Mouse (Mus musculus) cerebellum, adult 2 months (tissue): ENCODE data around the gene Serpinb8. TPM values are rescaled to one million over a fixed set of nuclear protein-coding genes. Genes with fewer than 3 reads are reported as not detected.
A peak's percentile ranks its signal among the peaks of the same experiment; 100 is the strongest.

Experiments
- DNase-seq, 2 experiments: peaks; one replicate each; pipeline ENCODE4 v3.0.0; 2021
- H3K27ac ChIP-seq: fragments of 200-500 bp; 2 replicates; pipeline ENCODE4 v1.5.1; 2012; ENCODE audit warnings: low read length, control low read depth, inconsistent platforms; ENCODE audit not compliant: insufficient read depth
- H3K27me3 ChIP-seq: fragments of 200-500 bp; 2 replicates; pipeline ENCODE4 v1.6.1; 2012; ENCODE audit warnings: inconsistent platforms, mild to moderate bottlenecking, low read length, moderate library complexity; ENCODE audit not compliant: control insufficient read depth, insufficient read depth
- H3K4me1 ChIP-seq: fragments of 200-500 bp; 2 replicates; pipeline ENCODE4 v1.6.1; 2011; ENCODE audit warnings: low read length; ENCODE audit not compliant: control insufficient read depth, insufficient read depth
- H3K4me3 ChIP-seq: fragments of 200-500 bp; replicated peaks from 2 replicates; pipeline ENCODE3; 2011; ENCODE audit warnings: mild to moderate bottlenecking, low read depth, low read length, control low read depth; ENCODE audit not compliant: insufficient read depth
- CTCF ChIP-seq: fragments of 200-500 bp; IDR thresholded peaks from 2 replicates; pipeline ENCODE4 v1.5.1; 2011; ENCODE audit warnings: low read depth, mild to moderate bottlenecking, control low read depth, low read length, moderate library complexity, borderline replicate concordance; ENCODE audit not compliant: insufficient read depth
- POLR2A ChIP-seq: fragments of 200-500 bp; IDR thresholded peaks from 2 replicates; pipeline ENCODE4 v1.6.1; 2011; ENCODE audit warnings: low read length, control low read depth, borderline replicate concordance; ENCODE audit not compliant: insufficient read depth
- WGBS: fragments of 180-500 bp; shearing (Covaris S2); methylation state at CpG from one replicate; pipeline ENCODE4 v1.1.7; 2018; 5-methylcytosine and 5-hydroxymethylcytosine counted together
- polyA plus RNA-seq: library from polyadenylated mRNA; depleted of rRNA; stranded (reverse); fragments of >200 nt; gene quantifications from 2 replicates; pipeline ENCODE4 v1.2.3, GENCODE M21; 2012

The Serpinb8 gene
- polyA plus RNA-seq, 1 experiment = 2.5 TPM

- TF ChIP-seq POLR2A (no peak), CTCF (no peak)
- WGBS = 85% methylated on average over 1 of the region's 1 CpGs
- H3K27ac ChIP-seq = no peak overlapping the region
- no peak for DNase-seq
- peaks cover 10% of the 10 kb centered on the region; the same call in 1 of the 2 replicates for H3K4me1 ChIP-seq
- H3K4me3 ChIP-seq = no peak overlapping the region
- H3K27me3 ChIP-seq = no peaks in the 10 kb centered on the region
Observed at GRCm38 (mm10) chr1:107583958-107584376, 5.8 kb upstream of the Serpinb8 start.

GRCm38 (mm10) chr1:107584932-107585331 is 4.9 kb upstream of the Serpinb8 start:
- H3K27ac ChIP-seq = no peak overlapping the region
- peaks cover 17% of the 10 kb centered on the region for H3K4me1 ChIP-seq
- H3K27me3 ChIP-seq = no peaks in the 10 kb centered on the region
- no peak overlapping the region for H3K4me3 ChIP-seq
- DNase-seq = no peak
- WGBS = 90% methylated on average over 3 of the region's 3 CpGs
- TF ChIP-seq POLR2A = no peak
- TF ChIP-seq CTCF = no peak

- no peak overlapping the region for H3K27ac ChIP-seq
- H3K27me3 ChIP-seq = no peaks in the 10 kb centered on the region
- WGBS = 25% methylated on average over 3 of the region's 3 CpGs
- TF ChIP-seq POLR2A (no peak), CTCF (no peak)
- H3K4me1 ChIP-seq = peaks cover 23% of the 10 kb centered on the region
- H3K4me3 ChIP-seq = no peak overlapping the region
- DNase-seq = peak in 1 of 2 experiments; percentile 18
Observed at GRCm38 (mm10) chr1:107586196-107586595, 3.6 kb upstream of the Serpinb8 start.

- no peak overlapping the region for H3K4me3 ChIP-seq
- H3K27ac ChIP-seq = no peak overlapping the region
- DNase-seq = peak; percentile 55 to 85
- H3K27me3 ChIP-seq = no peaks in the 10 kb centered on the region
- H3K4me1 ChIP-seq = peaks cover 35% of the 10 kb centered on the region
- no peak for TF ChIP-seq POLR2A
- TF ChIP-seq CTCF = no peak
Observed at GRCm38 (mm10) chr1:107588206-107588605, 1.6 kb upstream of the Serpinb8 start.

- TF ChIP-seq CTCF = no peak
- TF ChIP-seq POLR2A = no peak
- Histone ChIP-seq H3K27me3 (no peaks in the 10 kb centered on the region), H3K4me1 (peaks cover 37% of the 10 kb centered on the region), H3K4me3 (no peak overlapping the region), H3K27ac (no peak overlapping the region)
- DNase-seq = peak; percentile 47 to 84
- 5% methylated on average over 1 of the region's 1 CpGs for WGBS
Observed at GRCm38 (mm10) chr1:107588642-107589041, 1.2 kb upstream of the Serpinb8 start.

GRCm38 (mm10) chr1:107592644-107593043 is 2.8 kb downstream of the Serpinb8 start:
- Histone ChIP-seq H3K4me3 (no peak overlapping the region), H3K27me3 (no peaks in the 10 kb centered on the region), H3K4me1 (peaks cover 32% of the 10 kb centered on the region), H3K27ac (no peak overlapping the region; the same call in 1 of the 2 replicates)
- DNase-seq = peak; percentile 24 to 43
- TF ChIP-seq POLR2A (no peak), CTCF (no peak)
- 13% methylated on average over 3 of the region's 3 CpGs for WGBS

GRCm38 (mm10) chr1:107593469-107593868 is 3.7 kb downstream of the Serpinb8 start:
- peaks cover 29% of the 10 kb centered on the region for H3K4me1 ChIP-seq
- no peaks in the 10 kb centered on the region for H3K27me3 ChIP-seq
- no peak for TF ChIP-seq POLR2A
- peak; percentile 9; the same call in 1 of the 2 replicates for TF ChIP-seq CTCF
- no peak overlapping the region for H3K27ac ChIP-seq
- peak in 1 of 2 experiments; percentile 21 for DNase-seq
- H3K4me3 ChIP-seq = no peak overlapping the region
- 59% methylated on average over 2 of the region's 2 CpGs for WGBS

- Histone ChIP-seq H3K4me1 (peaks cover 9% of the 10 kb centered on the region), H3K27me3 (no peaks in the 10 kb centered on the region), H3K4me3 (no peak overlapping the region), H3K27ac (no peak overlapping the region)
- no peak for DNase-seq
- TF ChIP-seq CTCF = no peak
- no peak for TF ChIP-seq POLR2A
Observed at GRCm38 (mm10) chr1:107596874-107597273, 7.1 kb downstream of the Serpinb8 start.
